Mouse (Mus musculus) embryonic fibroblast, embryonic 13.5 days (primary cell): ENCODE measurements around the gene Serpinf2. TPM values are rescaled to one million over a fixed set of nuclear protein-coding genes. Genes with fewer than 3 reads are reported as not detected.

ENCODE experiments used
- H3K27ac ChIP-seq: 2 replicates; pipeline ENCODE4 v1.5.1; 2012; ENCODE audit warnings: low read length, control low read depth, inconsistent platforms; ENCODE audit not compliant: insufficient read depth
- H3K4me1 ChIP-seq: 2 replicates; pipeline ENCODE4 v1.6.1; 2011; ENCODE audit warnings: low read length; ENCODE audit not compliant: control insufficient read depth, insufficient read depth
- H3K4me3 ChIP-seq: 2 replicates; pipeline ENCODE4 v1.5.1; 2011; ENCODE audit warnings: mild to moderate bottlenecking, control low read depth, low read length; ENCODE audit not compliant: insufficient read depth
- CTCF ChIP-seq: IDR thresholded peaks from 2 replicates; pipeline ENCODE4 v1.5.1; 2011; ENCODE audit warnings: mild to moderate bottlenecking, control low read depth, low read length, moderate library complexity, borderline replicate concordance; ENCODE audit not compliant: insufficient read depth
- POLR2A ChIP-seq: IDR thresholded peaks from 2 replicates; pipeline ENCODE4 v1.6.1; 2011; ENCODE audit warnings: low read depth, mild to moderate bottlenecking, control low read depth, low read length, moderate library complexity
- polyA plus RNA-seq: library from polyadenylated mRNA; stranded (reverse); fragments of >200 nt; gene quantifications from 2 replicates; pipeline ENCODE4 v1.2.4, GENCODE M21; 2011; ENCODE audit warnings: low read depth; ENCODE audit not compliant: missing spikeins, insufficient read length

Gene Serpinf2
- polyA plus RNA-seq, result not detected in 2 replicates

DNA sequence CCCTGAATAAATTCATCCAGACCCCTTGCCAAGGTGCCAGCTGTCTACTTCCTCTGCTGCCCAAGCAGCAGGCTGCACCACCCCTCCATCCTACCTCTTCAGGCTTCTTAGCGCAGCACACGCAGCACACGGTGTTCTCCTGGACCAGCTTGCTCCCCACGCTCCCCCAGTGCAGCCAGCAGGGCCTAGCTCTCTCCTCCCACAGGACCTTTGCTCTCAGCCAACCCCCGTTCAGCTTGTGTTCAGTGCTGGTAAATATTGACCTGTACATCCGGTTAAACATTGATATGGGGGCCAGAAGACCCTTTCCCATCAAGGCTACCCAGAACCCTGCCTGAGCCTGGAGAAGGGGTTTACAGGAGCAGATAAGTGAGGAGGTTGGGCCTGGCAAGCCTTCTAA lies at the start of gene Serpinf2:
Gene Serpinf2 (minus strand): TSS at position 229 of the 400 bp plus-strand sequence.
- no peak within 1 kb of the TSS for H3K4me3 ChIP-seq
- H3K27ac ChIP-seq, result no peak within 1 kb of the TSS
- TF ChIP-seq POLR2A (no peak), CTCF (no peak)
- no peaks in the 10 kb centered on the region for H3K4me1 ChIP-seq

DNA sequence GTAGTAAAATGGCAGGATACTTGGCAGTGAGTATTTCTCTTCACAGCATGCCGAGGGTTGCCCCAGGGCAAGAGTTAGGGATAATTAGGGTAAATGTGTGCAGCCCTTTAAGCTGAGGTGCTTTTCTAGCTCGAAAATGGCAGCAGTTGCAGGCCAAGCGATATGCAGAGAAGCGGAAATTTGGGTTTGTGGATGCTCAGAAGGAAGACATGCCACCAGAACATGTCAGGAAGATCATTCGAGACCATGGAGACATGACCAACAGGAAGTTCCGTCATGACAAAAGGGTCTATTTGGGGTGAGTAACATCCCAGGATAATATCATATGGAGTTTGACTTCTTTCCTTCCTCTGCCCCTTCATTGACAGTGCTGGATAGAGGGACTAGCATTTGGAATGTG lies 48.1 kb upstream of the Serpinf2 start:
- H3K4me1 ChIP-seq, result peaks cover 3% of the 10 kb centered on the region
- peak overlapping the region; percentile 93 for H3K4me3 ChIP-seq
- TF ChIP-seq CTCF (no peak), POLR2A (no peak)
- H3K27ac ChIP-seq, result no peak overlapping the region

DNA sequence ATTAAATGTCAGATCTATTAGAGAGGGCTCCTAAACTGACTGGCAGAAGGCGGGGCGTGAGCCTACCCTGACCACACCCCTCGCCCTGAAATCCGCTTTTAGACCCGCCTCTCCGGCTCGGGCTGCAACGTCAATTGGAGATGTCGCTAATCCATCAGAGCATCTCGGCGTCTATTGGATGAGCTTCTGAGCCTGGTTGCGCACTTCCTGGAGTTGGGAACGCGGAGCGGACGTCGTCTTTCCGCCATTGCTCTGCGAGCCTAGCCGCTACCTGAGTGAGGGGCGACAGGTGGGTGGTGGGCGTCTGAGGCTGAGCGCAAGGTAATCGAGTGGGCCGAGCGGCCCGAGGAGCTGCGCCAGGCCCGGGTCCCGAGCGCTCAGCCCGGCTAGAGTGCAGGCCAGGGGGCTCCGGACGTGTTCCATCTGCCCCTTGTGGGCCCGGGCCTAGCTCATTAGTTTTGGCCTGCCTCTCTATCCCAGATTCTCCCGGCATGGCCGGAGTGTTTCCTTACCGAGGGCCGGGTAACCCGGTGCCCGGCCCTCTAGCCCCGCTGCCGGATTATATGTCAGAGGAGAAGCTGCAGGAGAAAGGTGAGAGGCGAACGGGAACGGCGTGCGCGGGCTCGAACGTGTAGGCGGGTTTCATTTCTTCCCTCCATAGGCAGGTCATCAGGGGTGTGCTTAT lies 47.4 kb upstream of the Serpinf2 start, which contains the start of gene Prpf8:
Gene Prpf8 (plus strand): TSS at position 216 of the 685 bp plus-strand sequence.
- Histone ChIP-seq H3K4me1 (peaks cover 3% of the 10 kb centered on the region), H3K27ac (no peak within 1 kb of the TSS), H3K4me3 (peak within 1 kb of the TSS; percentile 93)
- TF ChIP-seq POLR2A (peak; percentile 84), CTCF (no peak)

DNA sequence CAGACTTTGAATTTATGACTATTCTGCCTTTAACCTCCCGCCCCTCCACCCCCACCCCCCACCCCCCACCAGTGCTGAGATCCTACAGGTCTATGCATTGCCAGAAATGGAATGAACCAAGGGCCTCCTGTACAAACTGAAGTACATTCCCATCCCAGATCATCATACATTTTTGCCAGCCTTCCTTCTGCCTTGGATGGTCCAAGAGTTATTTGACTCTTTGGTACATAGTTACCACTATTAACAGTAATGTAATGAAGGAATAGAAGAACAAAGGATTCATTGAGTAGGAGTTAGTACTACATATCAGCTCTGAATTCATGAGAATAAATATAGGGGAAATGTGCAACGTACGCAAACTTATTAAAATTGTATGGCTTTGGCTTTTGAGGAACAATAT lies 46.8 kb upstream of the Serpinf2 start:
- peaks cover 3% of the 10 kb centered on the region for H3K4me1 ChIP-seq
- no peak overlapping the region for H3K27ac ChIP-seq
- no peak overlapping the region for H3K4me3 ChIP-seq
- TF ChIP-seq POLR2A (no peak), CTCF (no peak)

DNA sequence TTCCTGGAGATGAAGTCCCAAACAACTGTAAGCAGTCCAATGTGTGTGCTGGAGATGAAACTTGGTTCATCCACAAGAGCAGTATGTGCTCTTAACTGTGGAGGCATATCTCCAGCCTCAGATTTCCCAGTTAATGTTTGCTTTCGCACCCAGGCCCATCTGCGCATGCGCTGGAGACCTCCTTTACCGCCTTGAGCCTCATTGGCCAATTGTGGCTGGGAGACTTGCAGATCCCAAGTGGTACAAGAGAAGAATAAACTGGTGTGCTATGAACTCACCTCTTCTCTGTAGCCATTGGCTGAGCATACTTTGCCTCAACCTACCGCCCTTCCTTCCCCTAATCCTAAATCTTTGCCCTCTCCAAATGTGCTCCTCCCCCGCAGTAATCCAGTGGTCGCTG lies 34.0 kb upstream of the Serpinf2 start:
- H3K27ac ChIP-seq, result no peak overlapping the region
- no peak overlapping the region for H3K4me3 ChIP-seq
- H3K4me1 ChIP-seq, result 0 out of 2 replicates have a peak, but pooled peaks cover 2% of the 10 kb centered on the region
- TF ChIP-seq CTCF (no peak), POLR2A (no peak)

DNA sequence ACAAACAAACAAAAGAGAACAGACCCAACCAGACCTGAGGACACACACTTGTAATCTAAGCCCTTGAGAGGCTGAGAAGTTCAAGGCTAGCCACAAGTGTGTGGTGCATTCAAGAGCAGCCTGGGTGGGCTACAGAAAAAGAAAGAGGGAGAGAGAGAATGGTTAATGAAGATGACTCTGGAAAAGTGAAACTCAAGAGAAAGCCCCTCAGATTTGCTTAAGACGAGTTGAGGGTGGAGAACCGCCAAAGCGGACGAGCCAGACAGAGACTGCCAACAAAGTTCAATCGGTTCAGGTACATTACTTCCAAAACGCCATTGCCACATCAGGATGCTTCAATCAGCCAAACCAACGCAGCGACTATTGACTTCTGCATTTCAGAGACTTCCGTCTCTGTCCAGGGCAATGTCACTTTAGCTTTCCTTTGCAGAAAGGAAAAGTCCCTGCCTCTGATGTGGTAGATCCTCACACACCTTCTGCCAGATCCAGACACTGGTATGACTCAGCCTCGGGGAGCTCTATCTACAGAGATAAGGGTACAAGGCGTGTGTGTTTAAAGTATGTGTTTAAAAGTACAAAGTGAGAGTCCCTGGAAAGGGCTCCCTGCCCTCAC lies 33.2 kb upstream of the Serpinf2 start:
- Histone ChIP-seq H3K4me3 (no peak overlapping the region), H3K4me1 (0 out of 2 replicates have a peak, but pooled peaks cover 2% of the 10 kb centered on the region), H3K27ac (no peak overlapping the region)
- TF ChIP-seq POLR2A (no peak), CTCF (no peak)

DNA sequence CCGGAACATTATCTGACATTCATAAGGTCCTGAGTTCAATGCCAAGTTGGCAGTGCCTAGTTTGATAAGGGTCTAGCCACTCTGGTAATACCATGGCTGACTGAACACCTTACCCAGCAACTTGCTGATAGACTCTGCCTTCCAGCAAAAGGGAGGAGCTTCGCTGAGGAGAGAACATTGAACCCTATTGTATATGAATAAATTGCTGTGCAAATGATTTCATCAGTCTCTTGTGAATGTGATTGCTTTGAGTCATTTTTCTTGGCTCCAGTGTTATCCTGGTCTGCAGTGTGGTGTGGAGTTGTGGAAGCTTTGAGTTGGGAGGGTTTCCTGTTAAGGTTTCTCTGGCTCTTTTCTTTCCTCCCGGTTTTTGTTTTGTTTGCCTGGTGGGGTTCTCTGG lies 31.3 kb upstream of the Serpinf2 start:
- H3K4me1 ChIP-seq, result 0 out of 2 replicates have a peak, but pooled peaks cover 6% of the 10 kb centered on the region
- TF ChIP-seq CTCF, result no peak
- TF ChIP-seq POLR2A, result no peak
- peak overlapping the region; percentile 54; the same call in 1 of the 2 replicates for H3K27ac ChIP-seq
- H3K4me3 ChIP-seq, result no peak overlapping the region

DNA sequence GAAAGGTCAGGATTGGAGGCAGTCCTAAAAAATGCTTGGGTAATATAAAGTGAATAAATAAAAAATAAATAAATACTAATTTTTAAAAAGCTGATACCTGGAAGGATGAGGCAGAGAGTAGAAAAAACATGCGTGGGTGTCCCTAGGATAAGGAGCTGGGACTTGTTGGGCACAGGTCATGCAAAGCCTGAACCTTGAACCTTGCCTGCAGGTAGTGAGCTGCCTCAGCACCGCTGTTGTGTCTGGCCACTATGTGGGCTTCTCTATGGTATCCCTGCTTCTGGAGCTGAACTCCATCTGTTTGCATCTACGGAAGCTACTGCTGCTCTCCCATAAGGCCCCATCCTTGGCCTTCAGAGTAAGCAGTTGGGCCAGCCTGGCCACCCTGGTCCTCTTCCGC lies 29.9 kb upstream of the Serpinf2 start:
- Histone ChIP-seq H3K27ac (no peak overlapping the region), H3K4me3 (no peak overlapping the region), H3K4me1 (peaks cover 14% of the 10 kb centered on the region)
- no peak for TF ChIP-seq POLR2A
- no peak for TF ChIP-seq CTCF

DNA sequence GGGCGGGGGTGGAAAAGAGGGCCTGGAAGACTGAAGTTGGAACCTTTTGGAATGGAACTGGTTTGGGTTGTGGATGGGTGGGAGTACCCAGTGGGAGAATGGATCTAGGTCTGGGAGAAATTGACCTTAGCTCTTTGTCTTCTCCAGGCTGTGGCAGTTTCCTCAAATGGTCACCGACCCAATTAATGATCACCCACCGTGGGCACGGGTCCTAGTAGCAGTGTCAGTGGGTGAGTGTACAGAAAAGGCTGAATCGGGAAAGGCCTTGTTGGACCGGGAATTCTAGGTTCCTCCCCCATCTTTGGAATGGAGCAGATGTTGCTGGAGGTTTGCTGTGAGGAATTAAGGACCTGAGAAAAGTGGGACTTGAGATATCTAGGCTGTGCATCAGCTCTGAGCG lies 29.0 kb upstream of the Serpinf2 start:
- no peak for TF ChIP-seq CTCF
- no peak for TF ChIP-seq POLR2A
- Histone ChIP-seq H3K4me3 (no peak overlapping the region), H3K4me1 (peaks cover 14% of the 10 kb centered on the region), H3K27ac (peak overlapping the region; percentile 39; the same call in 1 of the 2 replicates)
